Mouse (Mus musculus) gastrocnemius, postnatal 36 days (tissue): ENCODE results near the gene Usp16. TPM values are rescaled to one million over a fixed set of nuclear protein-coding genes. Genes with fewer than 3 reads are reported as not detected.

ENCODE experiments used
- total RNA-seq, 2 experiments: library from RNA; stranded (reverse); gene quantifications; 2 replicates each; pipeline ENCODE4 v1.2.3; 2021

Usp16 gene
- total RNA-seq, 2 experiments from 2014 or later: 45.9 to 46.6 TPM

Other genes starting within 250 kb of the Usp16 start
- gene N6amt1, start 100.5 kb upstream of the Usp16 start, total RNA-seq: 1 to 10 TPM; 6.4 to 9.6 TPM
- gene Ltn1, start 22.1 kb upstream of the Usp16 start, total RNA-seq: 10 to 100 TPM; 22.1 to 24.6 TPM
- 1 to 10 TPM; 2.6 to 2.9 TPM for gene Rwdd2b, start 14.1 kb upstream of the Usp16 start, total RNA-seq
- gene Cct8, start 41.2 kb downstream of the Usp16 start, total RNA-seq: 100 to 1,000 TPM; 102 to 106 TPM
- gene Map3k7cl, start 98.6 kb downstream of the Usp16 start, total RNA-seq: 10 to 100 TPM in 1 of 2 experiments, 1 to 10 TPM in 1; 7.7 to 13.4 TPM
- 10 to 100 TPM; 19.0 to 22.1 TPM for gene Bach1, start 244.2 kb downstream of the Usp16 start, total RNA-seq